Mouse (Mus musculus): ENCODE data around the gene Rnft2. TPM values are rescaled to one million over a fixed set of nuclear protein-coding genes. Genes with fewer than 3 reads are reported as not detected.

The Rnft2 gene
- polyA plus RNA-seq, 2 experiments = 0.04 to 1.1 TPM

- TF ChIP-seq EP300 (IDR thresholded peaks at IDR 0.05; ENCODE audit: low read depth) = no peak
- no peak for TF ChIP-seq CTCF (IDR thresholded peaks at IDR 0.05; ENCODE audit: low read depth)
- H3K4me3 ChIP-seq (ENCODE audit: insufficient read depth in 1 of 2, low read depth in 2 of 2, low read length in 2 of 2) = no peak overlapping the region
- DNase-seq (ENCODE audit: low read depth in 3 of 3, low spot score in 3 of 3) (no peak), ATAC-seq (ENCODE audit: insufficient read depth) (no peak)
- H3K27me3 ChIP-seq (ENCODE audit: control insufficient read depth, insufficient read depth, low read length) = no peaks in the 10 kb centered on the region
- no peaks in the 10 kb centered on the region for H3K9me3 ChIP-seq (ENCODE audit: control insufficient read depth, low read length)
- H3K4me1 ChIP-seq (replicated peaks; ENCODE audit: control insufficient read depth in 2 of 2, insufficient read depth in 2 of 2, low read length in 1 of 2) = no peaks in the 10 kb centered on the region
- 70% methylated on average over 9 of the region's 9 CpGs for WGBS (ENCODE audit: insufficient replicate concordance)
- no peak overlapping the region for H3K9ac ChIP-seq (replicated peaks)
- H3K4me2 ChIP-seq (ENCODE audit: low read depth) = no peak overlapping the region
- no peaks in the 10 kb centered on the region for H3K36me3 ChIP-seq (replicated peaks; ENCODE audit: control insufficient read depth, insufficient read depth, low read depth)
- H3K27ac ChIP-seq = no peak overlapping the region
These were observed 57.8 kb downstream of the Rnft2 start for GRCm38 (mm10) chr5:118186903-118187633.

DNA sequence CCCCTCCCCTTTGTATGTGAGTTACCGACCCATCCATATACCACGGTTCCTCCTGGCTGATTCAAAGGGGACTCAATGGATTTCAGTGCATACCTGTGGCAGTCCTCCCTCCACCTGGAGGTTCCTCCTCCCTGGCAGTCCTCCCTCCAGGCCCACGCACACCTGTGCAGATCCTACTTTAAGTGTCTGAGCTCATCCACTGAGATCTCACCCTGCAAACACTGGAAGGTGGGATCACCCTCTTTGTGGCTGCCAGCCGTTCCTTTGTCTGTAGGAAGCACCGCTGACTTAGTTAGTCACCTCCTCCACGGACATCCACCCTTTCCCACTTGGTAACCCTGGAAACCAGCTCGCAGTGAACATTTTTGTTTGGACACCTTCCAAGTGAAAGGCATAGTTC lies 67.3 kb downstream of the Rnft2 start:
- DNase-seq (ENCODE audit: low read depth in 3 of 3, low spot score in 3 of 3) (no peak), ATAC-seq (ENCODE audit: insufficient read depth) (no peak)
- 58% methylated on average over 7 of the region's 7 CpGs for WGBS (ENCODE audit: insufficient replicate concordance)
- Histone ChIP-seq H3K27ac (no peak overlapping the region), H3K27me3 (ENCODE audit: control insufficient read depth, insufficient read depth, low read length) (peaks cover 22% of the 10 kb centered on the region), H3K36me3 (replicated peaks; ENCODE audit: control insufficient read depth, insufficient read depth, low read depth) (no peaks in the 10 kb centered on the region), H3K4me1 (replicated peaks; ENCODE audit: control insufficient read depth in 2 of 2, insufficient read depth in 2 of 2, low read length in 1 of 2) (no peaks in the 10 kb centered on the region; a peak in 1 of 4 replicates), H3K9me3 (ENCODE audit: control insufficient read depth, low read length) (no peaks in the 10 kb centered on the region), H3K4me3 (ENCODE audit: insufficient read depth in 1 of 2, low read depth in 2 of 2, low read length in 2 of 2) (no peak overlapping the region), H3K9ac (replicated peaks) (no peak overlapping the region), H3K4me2 (ENCODE audit: low read depth) (no peak overlapping the region)
- TF ChIP-seq EP300 (IDR thresholded peaks at IDR 0.05; ENCODE audit: low read depth) = no peak
- no peak for TF ChIP-seq CTCF (IDR thresholded peaks at IDR 0.05; ENCODE audit: low read depth)

- Histone ChIP-seq H3K4me3 (ENCODE audit: insufficient read depth in 1 of 2, low read depth in 2 of 2, low read length in 2 of 2) (no peak overlapping the region), H3K9me3 (ENCODE audit: control insufficient read depth, low read length) (no peaks in the 10 kb centered on the region), H3K4me2 (ENCODE audit: low read depth) (no peak overlapping the region), H3K4me1 (replicated peaks; ENCODE audit: control insufficient read depth in 2 of 2, insufficient read depth in 2 of 2, low read length in 1 of 2) (no peaks in the 10 kb centered on the region; a peak in 1 of 4 replicates), H3K36me3 (replicated peaks; ENCODE audit: control insufficient read depth, insufficient read depth, low read depth) (no peaks in the 10 kb centered on the region), H3K27ac (no peak overlapping the region), H3K27me3 (ENCODE audit: control insufficient read depth, insufficient read depth, low read length) (peaks cover 47% of the 10 kb centered on the region), H3K9ac (replicated peaks) (no peak overlapping the region)
- no peak for ATAC-seq (ENCODE audit: insufficient read depth)
- no peak for DNase-seq (ENCODE audit: low read depth in 3 of 3, low spot score in 3 of 3)
- TF ChIP-seq EP300 (IDR thresholded peaks at IDR 0.05; ENCODE audit: low read depth) (no peak), CTCF (IDR thresholded peaks at IDR 0.05; ENCODE audit: low read depth) (peak; percentile 66)
- 29% methylated on average over 2 of the region's 2 CpGs for WGBS (ENCODE audit: insufficient replicate concordance)
These were observed 69.8 kb downstream of the Rnft2 start for GRCm38 (mm10) chr5:118175137-118175536.

DNA sequence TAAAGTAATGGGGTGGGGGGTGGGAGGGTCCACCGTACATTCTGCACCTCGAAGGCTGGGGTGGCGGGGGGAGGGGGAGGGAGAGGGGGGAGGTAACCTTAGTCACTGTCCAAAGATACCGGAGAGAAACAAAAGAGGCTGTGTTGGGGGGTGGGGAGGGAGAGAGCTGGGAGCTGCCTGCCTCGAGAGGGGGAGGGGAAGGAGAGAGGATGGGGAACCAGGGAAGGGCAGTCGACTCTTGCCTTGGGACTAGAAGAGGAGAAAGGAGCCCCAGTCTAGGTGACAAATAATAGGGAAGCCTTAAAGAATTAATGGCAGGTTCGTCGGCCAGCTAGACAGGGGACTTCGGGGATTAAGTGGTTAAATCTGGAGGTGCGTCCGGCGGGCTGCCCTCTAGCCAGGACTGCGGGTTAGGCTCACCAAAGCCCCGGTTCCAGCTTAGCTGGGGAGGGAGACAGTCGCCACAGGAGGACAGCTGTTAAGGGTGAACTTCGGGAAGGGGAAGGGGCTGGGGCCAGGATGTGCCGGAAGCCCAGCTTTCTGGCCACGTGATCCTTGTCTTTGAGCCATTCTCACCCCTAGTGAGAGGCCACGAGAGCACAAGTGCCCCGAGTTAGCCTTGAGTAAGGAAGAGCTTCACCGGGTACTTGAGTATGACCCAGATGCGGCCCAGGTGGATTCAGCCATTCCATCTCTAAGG lies 70.5 kb downstream of the Rnft2 start:
- no peak overlapping the region for H3K4me3 ChIP-seq (ENCODE audit: insufficient read depth in 1 of 2, low read depth in 2 of 2, low read length in 2 of 2)
- ATAC-seq (ENCODE audit: insufficient read depth) (no peak), DNase-seq (ENCODE audit: low read depth in 3 of 3, low spot score in 3 of 3) (no peak)
- peaks cover 54% of the 10 kb centered on the region for H3K27me3 ChIP-seq (ENCODE audit: control insufficient read depth, insufficient read depth, low read length)
- no peak overlapping the region for H3K4me2 ChIP-seq (ENCODE audit: low read depth)
- no peaks in the 10 kb centered on the region for H3K36me3 ChIP-seq (replicated peaks; ENCODE audit: control insufficient read depth, insufficient read depth, low read depth)
- WGBS (ENCODE audit: insufficient replicate concordance) = 1% methylated on average over 22 of the region's 22 CpGs
- H3K27ac ChIP-seq = no peak overlapping the region
- H3K4me1 ChIP-seq (replicated peaks; ENCODE audit: control insufficient read depth in 2 of 2, insufficient read depth in 2 of 2, low read length in 1 of 2) = no peaks in the 10 kb centered on the region; a peak in 1 of 4 replicates
- no peak overlapping the region for H3K9ac ChIP-seq (replicated peaks)
- TF ChIP-seq CTCF (IDR thresholded peaks at IDR 0.05; ENCODE audit: low read depth) (no peak), EP300 (IDR thresholded peaks at IDR 0.05; ENCODE audit: low read depth) (no peak)
- H3K9me3 ChIP-seq (ENCODE audit: control insufficient read depth, low read length) = no peaks in the 10 kb centered on the region

- peaks cover 75% of the 10 kb centered on the region for H3K27me3 ChIP-seq (ENCODE audit: control insufficient read depth, insufficient read depth, low read length)
- no peaks in the 10 kb centered on the region for H3K36me3 ChIP-seq (replicated peaks; ENCODE audit: control insufficient read depth, insufficient read depth, low read depth)
- peak overlapping the region; percentile 31 to 37; a peak in 3 of 4 replicates for H3K4me3 ChIP-seq (ENCODE audit: insufficient read depth in 1 of 2, low read depth in 2 of 2, low read length in 2 of 2)
- H3K9ac ChIP-seq (replicated peaks) = no peak overlapping the region
- no peaks in the 10 kb centered on the region for H3K9me3 ChIP-seq (ENCODE audit: control insufficient read depth, low read length)
- TF ChIP-seq EP300 (IDR thresholded peaks at IDR 0.05; ENCODE audit: low read depth) (no peak), CTCF (IDR thresholded peaks at IDR 0.05; ENCODE audit: low read depth) (no peak)
- peak overlapping the region; percentile 41 for H3K4me2 ChIP-seq (ENCODE audit: low read depth)
- no peak overlapping the region for H3K27ac ChIP-seq
- no peak for ATAC-seq (ENCODE audit: insufficient read depth)
- H3K4me1 ChIP-seq (replicated peaks; ENCODE audit: control insufficient read depth in 2 of 2, insufficient read depth in 2 of 2, low read length in 1 of 2) = no peaks in the 10 kb centered on the region; a peak in 1 of 4 replicates
- no peak for DNase-seq (ENCODE audit: low read depth in 3 of 3, low spot score in 3 of 3)
- WGBS (ENCODE audit: insufficient replicate concordance) = under 1% methylated on average over 27 of the region's 27 CpGs
These were observed 72.7 kb downstream of the Rnft2 start for GRCm38 (mm10) chr5:118172078-118172723.

Data from liver, embryonic 14.5 days (tissue).